Mouse (Mus musculus) limb, embryonic 13.5 days (tissue): ENCODE data around the gene Nab1. TPM values are rescaled to one million over a fixed set of nuclear protein-coding genes. Genes with fewer than 3 reads are reported as not detected.

Experiments used
- ATAC-seq: fragments of 200-750 bp; cut with Nextera tagmentation; 2 replicates; pipeline ENCODE4 v1.8.0; 2017; ENCODE audit warnings: low read depth, moderate number of reproducible peaks, moderate TSS enrichment; ENCODE audit not compliant: low FRiP score
- H3K27ac ChIP-seq: fragments of 300-500 bp; sonication (generic); 2 replicates; pipeline ENCODE4 v1.5.1; 2015; ENCODE audit warnings: inconsistent platforms, mild to moderate bottlenecking, moderate library complexity
- H3K27me3 ChIP-seq: fragments of 300-500 bp; sonication (generic); 2 replicates; pipeline ENCODE4 v1.6.1; 2015; ENCODE audit warnings: mild to moderate bottlenecking, inconsistent platforms
- H3K36me3 ChIP-seq: fragments of 300-500 bp; sonication (generic); 2 replicates; pipeline ENCODE4 v1.6.1; 2015; ENCODE audit warnings: inconsistent platforms, mild to moderate bottlenecking, moderate library complexity
- H3K4me1 ChIP-seq: fragments of 300-500 bp; sonication (generic); 2 replicates; pipeline ENCODE4 v1.6.1; 2015; ENCODE audit warnings: inconsistent platforms
- H3K4me2 ChIP-seq: fragments of 300-500 bp; sonication (generic); replicated peaks from 2 replicates; pipeline ENCODE4 v1.6.1; 2015; ENCODE audit warnings: inconsistent platforms, mild to moderate bottlenecking, moderate library complexity
- H3K4me3 ChIP-seq: fragments of 300-500 bp; sonication (generic); 2 replicates; pipeline ENCODE4 v1.5.1; 2015; ENCODE audit warnings: moderate library complexity, mild to moderate bottlenecking, inconsistent platforms
- H3K9ac ChIP-seq: fragments of 300-500 bp; sonication (generic); 2 replicates; pipeline ENCODE4 v1.6.1; 2015; ENCODE audit warnings: mild to moderate bottlenecking, inconsistent platforms
- H3K9me3 ChIP-seq: fragments of 300-500 bp; sonication (generic); 2 replicates; pipeline ENCODE4 v1.6.1; 2016; ENCODE audit warnings: inconsistent platforms
- WGBS: fragments of 180-500 bp; shearing (Covaris S2); methylation state at CpG from one replicate; pipeline ENCODE4 v1.1.7; 2015; 5-methylcytosine and 5-hydroxymethylcytosine counted together
- polyA plus RNA-seq: library from polyadenylated mRNA; unstranded; fragments of >200 nt; fragmentation: Nextera tagmentation; extraction: Ambion mirVana; gene quantifications from 2 replicates; pipeline ENCODE4 v1.2.1, GENCODE M21; 2015

The Nab1 gene
- polyA plus RNA-seq, 1 experiment from 2014 or later = 10.7 TPM

GRCm38 (mm10) chr1:52511788-52512425 lies 11.4 kb upstream of the Nab1 start:
- Histone ChIP-seq H3K9me3 (no peaks in the 10 kb centered on the region), H3K4me1 (no peaks in the 10 kb centered on the region), H3K9ac (no peak overlapping the region), H3K27me3 (no peaks in the 10 kb centered on the region), H3K27ac (no peak overlapping the region), H3K36me3 (no peaks in the 10 kb centered on the region), H3K4me2 (no peak overlapping the region), H3K4me3 (no peak overlapping the region)
- 96% methylated on average over 1 of the region's 1 CpGs for WGBS
- no peak for ATAC-seq

- 66% methylated on average over 1 of the region's 1 CpGs for WGBS
Measured at GRCm38 (mm10) chr1:52506211-52506610, 5.7 kb upstream of the Nab1 start.

GRCm38 (mm10) chr1:52502296-52502695 lies 1.8 kb upstream of the Nab1 start:
- Histone ChIP-seq H3K9ac (no peak overlapping the region), H3K27me3 (no peaks in the 10 kb centered on the region), H3K4me3 (no peak overlapping the region), H3K27ac (no peak overlapping the region), H3K4me1 (peaks cover 13% of the 10 kb centered on the region), H3K4me2 (no peak overlapping the region), H3K36me3 (no peaks in the 10 kb centered on the region), H3K9me3 (no peaks in the 10 kb centered on the region)
- WGBS = 35% methylated on average over 4 of the region's 4 CpGs
- ATAC-seq = no peak

More at GRCm38 (mm10) chr1:52506211-52506610, 5.7 kb upstream of the Nab1 start:
- Histone ChIP-seq H3K4me3 (no peak overlapping the region), H3K36me3 (no peaks in the 10 kb centered on the region), H3K27ac (no peak overlapping the region), H3K4me1 (peaks cover 9% of the 10 kb centered on the region; the same call in 1 of the 2 replicates), H3K9ac (no peak overlapping the region), H3K4me2 (no peak overlapping the region), H3K27me3 (no peaks in the 10 kb centered on the region), H3K9me3 (no peaks in the 10 kb centered on the region)
- no peak for ATAC-seq

- Histone ChIP-seq H3K27me3 (no peaks in the 10 kb centered on the region), H3K36me3 (no peaks in the 10 kb centered on the region), H3K27ac (no peak overlapping the region), H3K4me3 (no peak overlapping the region), H3K4me1 (peaks cover 13% of the 10 kb centered on the region), H3K9ac (no peak overlapping the region), H3K9me3 (no peaks in the 10 kb centered on the region), H3K4me2 (peak overlapping the region; percentile 21; the same call in 1 of the 2 replicates)
- ATAC-seq = no peak
- WGBS = 46% methylated on average over 10 of the region's 10 CpGs
Measured at GRCm38 (mm10) chr1:52501688-52502133, 1.2 kb upstream of the Nab1 start.

- Histone ChIP-seq H3K9me3 (no peaks in the 10 kb centered on the region), H3K27ac (no peak overlapping the region), H3K4me2 (peak overlapping the region; percentile 77; the same call in 1 of the 2 replicates), H3K4me1 (peaks cover 13% of the 10 kb centered on the region), H3K27me3 (no peaks in the 10 kb centered on the region), H3K4me3 (peak overlapping the region; percentile 85), H3K9ac (no peak overlapping the region), H3K36me3 (no peaks in the 10 kb centered on the region)
- ATAC-seq = no peak
- 18% methylated on average over 1 of the region's 1 CpGs for WGBS
Measured at GRCm38 (mm10) chr1:52501090-52501489, 611 bp upstream of the Nab1 start.

- peak overlapping the region; percentile 79 for H3K27ac ChIP-seq
- H3K4me1 ChIP-seq = peaks cover 23% of the 10 kb centered on the region
- H3K9me3 ChIP-seq = no peaks in the 10 kb centered on the region
- H3K4me3 ChIP-seq = peak overlapping the region; percentile 85
- H3K9ac ChIP-seq = peak overlapping the region; percentile 89
- peak overlapping the region; percentile 77 for H3K4me2 ChIP-seq
- peak; percentile 66 for ATAC-seq
- under 1% methylated on average over 48 of the region's 68 CpGs for WGBS
- H3K27me3 ChIP-seq = no peaks in the 10 kb centered on the region
- H3K36me3 ChIP-seq = no peaks in the 10 kb centered on the region
Measured at GRCm38 (mm10) chr1:52499601-52500313, 722 bp downstream of the Nab1 start.

- H3K27ac ChIP-seq = no peak overlapping the region
- peak overlapping the region; percentile 89 for H3K9ac ChIP-seq
- ATAC-seq = no peak
- H3K27me3 ChIP-seq = no peaks in the 10 kb centered on the region
- peak overlapping the region; percentile 85 for H3K4me3 ChIP-seq
- H3K36me3 ChIP-seq = no peaks in the 10 kb centered on the region
- no peaks in the 10 kb centered on the region for H3K9me3 ChIP-seq
- peaks cover 23% of the 10 kb centered on the region for H3K4me1 ChIP-seq
- peak overlapping the region; percentile 77 for H3K4me2 ChIP-seq
- WGBS = 20% methylated on average over 6 of the region's 6 CpGs
Measured at GRCm38 (mm10) chr1:52498786-52499450, 1.6 kb downstream of the Nab1 start.

- no peak overlapping the region for H3K4me2 ChIP-seq
- peaks cover 11% of the 10 kb centered on the region for H3K36me3 ChIP-seq
- H3K27ac ChIP-seq = no peak overlapping the region
- H3K9me3 ChIP-seq = no peaks in the 10 kb centered on the region
- H3K9ac ChIP-seq = no peak overlapping the region
- 70% methylated on average over 7 of the region's 7 CpGs for WGBS
- no peaks in the 10 kb centered on the region for H3K27me3 ChIP-seq
- H3K4me3 ChIP-seq = no peak overlapping the region
- ATAC-seq = no peak
- 0 out of 2 replicates have a peak, but pooled peaks cover 3% of the 10 kb centered on the region for H3K4me1 ChIP-seq
Measured at GRCm38 (mm10) chr1:52489538-52490181, 10.8 kb downstream of the Nab1 start.

- ATAC-seq = no peak
- H3K4me1 ChIP-seq = 0 out of 2 replicates have a peak, but pooled peaks cover under 1% of the 10 kb centered on the region
- no peaks in the 10 kb centered on the region for H3K27me3 ChIP-seq
- no peak overlapping the region for H3K4me3 ChIP-seq
- no peak overlapping the region for H3K27ac ChIP-seq
- H3K9ac ChIP-seq = no peak overlapping the region
- no peaks in the 10 kb centered on the region for H3K9me3 ChIP-seq
- WGBS = 90% methylated on average over 4 of the region's 4 CpGs
- H3K4me2 ChIP-seq = no peak overlapping the region
- H3K36me3 ChIP-seq = peaks cover 11% of the 10 kb centered on the region
Measured at GRCm38 (mm10) chr1:52484980-52485379, 15.5 kb downstream of the Nab1 start.

GRCm38 (mm10) chr1:52474291-52474690 lies 26.2 kb downstream of the Nab1 start:
- no peak for ATAC-seq
- no peaks in the 10 kb centered on the region for H3K9me3 ChIP-seq
- WGBS = 79% methylated on average over 1 of the region's 1 CpGs
- no peak overlapping the region for H3K4me2 ChIP-seq
- no peak overlapping the region for H3K4me3 ChIP-seq
- peaks cover 18% of the 10 kb centered on the region for H3K36me3 ChIP-seq
- no peak overlapping the region for H3K27ac ChIP-seq
- H3K27me3 ChIP-seq = no peaks in the 10 kb centered on the region
- H3K4me1 ChIP-seq = peaks cover 13% of the 10 kb centered on the region
- no peak overlapping the region for H3K9ac ChIP-seq

- H3K4me2 ChIP-seq = no peak overlapping the region
- peaks cover 17% of the 10 kb centered on the region for H3K36me3 ChIP-seq
- no peaks in the 10 kb centered on the region for H3K9me3 ChIP-seq
- H3K4me1 ChIP-seq = peaks cover 13% of the 10 kb centered on the region
- H3K4me3 ChIP-seq = no peak overlapping the region
- no peaks in the 10 kb centered on the region for H3K27me3 ChIP-seq
- no peak overlapping the region for H3K27ac ChIP-seq
- H3K9ac ChIP-seq = no peak overlapping the region
- 29% methylated on average over 7 of the region's 7 CpGs for WGBS
- peak; percentile 51; the same call in 1 of the 2 replicates for ATAC-seq
Measured at GRCm38 (mm10) chr1:52470811-52471489, 29.5 kb downstream of the Nab1 start.
